Mouse (Mus musculus): ENCODE data around the gene Agl. TPM values are rescaled to one million over a fixed set of nuclear protein-coding genes. Genes with fewer than 3 reads are reported as not detected.

Gene Agl
- 18.3 and 19.3 TPM in 2 replicates for polyA plus RNA-seq (2015; fragmentation: Nextera tagmentation; extraction: Ambion mirVana)

GRCm38 (mm10) chr3:116807811-116808506, at the start of gene Agl:
Agl (minus strand) TSS chr3:116808166.
- no peaks in the 10 kb centered on the region for H3K9me3 ChIP-seq
- H3K9ac ChIP-seq, result peak within 1 kb of the TSS; percentile 88
- ATAC-seq (ENCODE audit: low read depth), result peak; percentile 100
- H3K27ac ChIP-seq (replicated peaks), result peak within 1 kb of the TSS; percentile 85
- H3K4me3 ChIP-seq, result peak within 1 kb of the TSS; percentile 70
- no peaks in the 10 kb centered on the region for H3K27me3 ChIP-seq
- H3K4me2 ChIP-seq, result peak within 1 kb of the TSS; percentile 70
- H3K36me3 ChIP-seq, result peaks cover 6% of the 10 kb centered on the region; the same call in 1 of the 2 replicates
- WGBS, result under 1% methylated on average over 57 of the region's 57 CpGs
- peaks cover 26% of the 10 kb centered on the region for H3K4me1 ChIP-seq (replicated peaks)

DNA sequence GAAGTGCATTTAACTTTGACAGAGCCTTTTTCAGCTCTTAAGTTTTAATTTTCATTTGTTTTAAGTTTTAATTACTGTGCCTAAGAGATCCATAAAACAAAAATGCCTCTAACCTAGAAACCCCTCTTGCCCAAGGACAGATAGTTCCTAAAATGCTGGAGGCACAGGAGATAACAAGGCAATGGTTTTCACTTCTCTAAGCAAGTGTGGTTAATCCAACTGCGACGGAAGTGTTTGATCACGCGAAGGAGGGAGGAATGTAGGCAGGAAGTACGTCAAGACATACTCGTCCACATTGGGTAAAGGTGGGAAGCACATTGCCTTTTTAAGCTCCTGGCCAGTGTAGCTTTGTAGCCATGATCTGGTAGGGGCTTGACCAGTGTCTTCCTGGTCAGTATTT, 49.6 kb upstream of the Agl start:
- Histone ChIP-seq H3K27ac (replicated peaks) (no peak overlapping the region), H3K4me1 (replicated peaks) (peaks cover 8% of the 10 kb centered on the region; the same call in 1 of the 2 replicates), H3K4me2 (no peak overlapping the region), H3K27me3 (no peaks in the 10 kb centered on the region), H3K4me3 (no peak overlapping the region), H3K9me3 (no peaks in the 10 kb centered on the region), H3K9ac (no peak overlapping the region), H3K36me3 (no peaks in the 10 kb centered on the region)
- no peak for ATAC-seq (ENCODE audit: low read depth)
- 89% methylated on average over 6 of the region's 6 CpGs for WGBS

GRCm38 (mm10) chr3:116852421-116852820, 44.5 kb upstream of the Agl start:
- Histone ChIP-seq H3K27ac (replicated peaks) (no peak overlapping the region), H3K4me1 (replicated peaks) (no peaks in the 10 kb centered on the region), H3K4me3 (no peak overlapping the region), H3K9ac (no peak overlapping the region), H3K9me3 (no peaks in the 10 kb centered on the region), H3K27me3 (no peaks in the 10 kb centered on the region), H3K4me2 (no peak overlapping the region), H3K36me3 (no peaks in the 10 kb centered on the region)
- 95% methylated on average over 3 of the region's 3 CpGs for WGBS
- no peak for ATAC-seq (ENCODE audit: low read depth)

- Histone ChIP-seq H3K9me3 (no peaks in the 10 kb centered on the region), H3K36me3 (no peaks in the 10 kb centered on the region), H3K27ac (replicated peaks) (no peak overlapping the region), H3K4me3 (no peak overlapping the region), H3K27me3 (no peaks in the 10 kb centered on the region), H3K9ac (no peak overlapping the region), H3K4me1 (replicated peaks) (no peaks in the 10 kb centered on the region), H3K4me2 (no peak overlapping the region)
- no peak for ATAC-seq (ENCODE audit: low read depth)
- 89% methylated on average over 1 of the region's 1 CpGs for WGBS
These were observed 42.4 kb upstream of the Agl start for GRCm38 (mm10) chr3:116850376-116850775.

- WGBS, result 82% methylated on average over 4 of the region's 4 CpGs
- Histone ChIP-seq H3K27ac (replicated peaks) (no peak overlapping the region), H3K9me3 (no peaks in the 10 kb centered on the region), H3K27me3 (no peaks in the 10 kb centered on the region), H3K4me1 (replicated peaks) (no peaks in the 10 kb centered on the region), H3K36me3 (no peaks in the 10 kb centered on the region), H3K4me2 (no peak overlapping the region), H3K9ac (no peak overlapping the region), H3K4me3 (no peak overlapping the region)
- no peak for ATAC-seq (ENCODE audit: low read depth)
These were observed 41.0 kb upstream of the Agl start for GRCm38 (mm10) chr3:116848936-116849335.

DNA sequence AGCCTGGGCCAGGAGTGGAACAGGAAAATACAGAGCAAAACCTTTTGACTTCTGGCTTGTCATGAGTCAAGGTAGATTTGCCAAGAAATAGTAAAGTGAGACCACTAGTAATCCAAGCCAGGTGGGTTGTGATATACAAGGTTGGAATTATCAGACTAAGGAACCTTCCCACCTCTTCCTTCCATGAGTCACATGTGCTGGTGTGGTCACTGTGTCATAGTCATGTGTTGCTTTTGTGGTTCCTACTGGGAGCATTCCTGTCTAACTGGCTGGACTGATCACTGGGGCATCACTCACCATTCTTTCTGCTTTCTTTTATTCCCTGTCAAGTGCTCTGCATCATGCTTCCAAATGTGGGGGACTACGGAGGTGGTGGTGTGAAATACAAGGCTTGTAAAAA, 40.1 kb upstream of the Agl start:
- Histone ChIP-seq H3K9ac (no peak overlapping the region), H3K36me3 (no peaks in the 10 kb centered on the region), H3K4me3 (no peak overlapping the region), H3K4me2 (no peak overlapping the region), H3K27ac (replicated peaks) (no peak overlapping the region), H3K27me3 (no peaks in the 10 kb centered on the region), H3K4me1 (replicated peaks) (no peaks in the 10 kb centered on the region), H3K9me3 (no peaks in the 10 kb centered on the region)
- WGBS, result 88% methylated on average over 1 of the region's 1 CpGs
- no peak for ATAC-seq (ENCODE audit: low read depth)

DNA sequence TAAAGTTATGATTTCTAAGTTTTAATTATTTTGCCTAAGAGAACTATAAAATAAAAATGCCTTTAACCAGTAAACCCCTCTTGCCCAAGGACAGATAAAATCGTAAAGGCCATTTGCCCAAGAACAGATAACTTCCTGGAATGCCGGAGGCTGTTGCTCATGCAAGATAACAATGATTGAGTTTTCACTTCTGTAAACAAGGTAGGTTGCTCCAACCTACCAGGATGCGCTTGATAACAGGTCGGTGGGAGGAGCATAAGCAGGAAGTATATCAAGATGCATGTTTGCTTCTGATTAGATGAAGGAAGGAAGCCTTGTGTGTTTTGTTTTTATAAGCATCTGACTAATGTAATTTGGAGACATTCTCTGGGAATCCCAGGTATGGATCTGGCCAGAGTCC, 38.1 kb upstream of the Agl start:
- no peak overlapping the region for H3K4me2 ChIP-seq
- no peaks in the 10 kb centered on the region for H3K4me1 ChIP-seq (replicated peaks)
- no peak overlapping the region for H3K4me3 ChIP-seq
- no peak overlapping the region for H3K27ac ChIP-seq (replicated peaks)
- no peaks in the 10 kb centered on the region for H3K27me3 ChIP-seq
- WGBS, result 81% methylated on average over 4 of the region's 4 CpGs
- H3K9ac ChIP-seq, result no peak overlapping the region
- no peak for ATAC-seq (ENCODE audit: low read depth)
- no peaks in the 10 kb centered on the region for H3K9me3 ChIP-seq
- no peaks in the 10 kb centered on the region for H3K36me3 ChIP-seq

DNA sequence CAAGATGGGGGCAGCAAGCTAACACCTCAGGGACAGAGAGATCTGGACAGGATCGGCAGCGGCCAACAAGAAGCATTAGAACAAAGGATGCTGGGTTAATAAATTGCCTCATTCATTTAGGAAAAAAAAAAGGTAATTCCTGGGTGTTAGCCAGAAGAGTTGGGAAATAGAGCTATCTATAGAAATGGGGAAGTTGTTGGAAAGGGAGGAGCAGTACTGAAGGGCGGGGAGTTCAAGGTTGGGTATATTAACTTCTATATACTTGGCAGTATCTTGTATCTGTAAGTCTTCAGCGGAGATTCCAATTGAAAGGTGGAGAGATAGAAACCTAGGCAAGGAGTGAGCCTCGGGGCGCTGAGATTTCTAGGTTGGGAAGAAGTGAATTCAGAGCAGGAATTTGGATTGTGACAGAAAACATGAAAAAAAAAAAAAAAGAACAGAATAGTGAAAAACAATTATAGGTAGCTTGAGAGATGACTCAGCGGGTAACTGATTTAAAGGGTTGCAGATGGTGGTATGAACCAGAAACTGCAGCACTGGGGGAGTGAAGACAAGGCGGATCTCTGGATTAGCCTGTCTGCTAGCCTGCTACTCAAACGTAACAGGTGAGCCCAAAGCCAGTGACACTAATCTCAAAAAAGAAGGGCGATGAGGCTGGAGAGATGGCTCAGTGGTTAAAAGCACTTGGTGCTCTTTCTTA, 37.1 kb upstream of the Agl start:
- 89% methylated on average over 10 of the region's 10 CpGs for WGBS
- H3K9me3 ChIP-seq, result no peaks in the 10 kb centered on the region
- no peak overlapping the region for H3K9ac ChIP-seq
- H3K4me3 ChIP-seq, result no peak overlapping the region
- H3K4me2 ChIP-seq, result no peak overlapping the region
- no peaks in the 10 kb centered on the region for H3K27me3 ChIP-seq
- H3K4me1 ChIP-seq (replicated peaks), result no peaks in the 10 kb centered on the region
- H3K27ac ChIP-seq (replicated peaks), result no peak overlapping the region
- ATAC-seq (ENCODE audit: low read depth), result no peak
- H3K36me3 ChIP-seq, result no peaks in the 10 kb centered on the region

- Histone ChIP-seq H3K27ac (replicated peaks) (no peak overlapping the region), H3K4me1 (replicated peaks) (no peaks in the 10 kb centered on the region), H3K4me3 (no peak overlapping the region), H3K27me3 (no peaks in the 10 kb centered on the region), H3K9ac (no peak overlapping the region), H3K4me2 (no peak overlapping the region), H3K36me3 (no peaks in the 10 kb centered on the region), H3K9me3 (no peaks in the 10 kb centered on the region)
- no peak for ATAC-seq (ENCODE audit: low read depth)
- WGBS, result 74% methylated on average over 2 of the region's 2 CpGs
These were observed 33.3 kb upstream of the Agl start for GRCm38 (mm10) chr3:116841311-116841710.

GRCm38 (mm10) chr3:116836681-116837475, 28.9 kb upstream of the Agl start:
- Histone ChIP-seq H3K36me3 (no peaks in the 10 kb centered on the region), H3K9me3 (no peaks in the 10 kb centered on the region), H3K4me2 (no peak overlapping the region), H3K9ac (no peak overlapping the region), H3K27me3 (no peaks in the 10 kb centered on the region), H3K4me1 (replicated peaks) (0 out of 2 replicates have a peak, but pooled peaks cover 3% of the 10 kb centered on the region), H3K4me3 (no peak overlapping the region), H3K27ac (replicated peaks) (no peak overlapping the region)
- ATAC-seq (ENCODE audit: low read depth), result no peak; the same call in 1 of the 2 replicates
- 81% methylated on average over 23 of the region's 23 CpGs for WGBS

DNA sequence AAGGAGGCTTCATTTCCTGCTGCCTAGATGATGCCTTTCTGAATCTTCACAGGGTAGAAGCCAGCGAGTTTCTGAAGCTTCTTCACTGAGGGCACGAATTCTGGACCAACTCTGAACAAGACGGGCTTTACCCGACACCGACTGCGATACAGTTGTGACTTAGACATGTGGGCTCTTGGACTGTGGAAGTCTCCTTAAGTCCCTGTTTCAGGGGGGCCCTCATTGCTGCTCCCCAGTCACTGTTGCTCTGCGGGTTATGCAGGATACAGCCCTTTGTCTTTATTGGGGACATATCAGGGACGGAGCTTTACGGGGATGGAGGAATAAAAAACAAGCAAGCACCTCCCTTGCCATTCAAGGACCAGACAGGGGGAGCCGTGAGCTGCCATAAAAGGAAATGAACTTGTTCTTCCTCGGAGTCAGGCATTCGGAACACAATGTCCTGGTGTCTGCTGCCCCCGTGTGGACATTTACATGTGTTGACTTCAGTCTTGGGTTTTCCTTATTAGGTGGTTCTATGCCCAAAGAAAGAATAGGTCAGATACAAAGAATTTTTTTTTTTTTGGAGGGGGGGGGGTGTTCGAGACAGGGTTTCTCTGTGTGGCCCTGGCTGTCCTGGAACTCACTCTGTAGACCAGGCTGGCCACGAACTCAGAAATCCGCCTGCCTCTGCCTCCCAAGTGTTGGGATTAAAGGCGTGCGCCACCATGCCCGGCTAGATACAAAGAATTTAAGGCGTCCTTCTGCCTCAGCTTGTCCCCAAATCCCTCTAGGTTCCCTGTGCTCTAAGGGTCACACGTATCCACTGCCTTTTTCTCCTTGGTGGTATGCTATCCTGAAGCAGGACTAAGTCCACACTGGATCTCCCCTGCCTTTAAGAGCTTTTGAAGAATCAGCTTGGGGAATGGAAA, 28.1 kb upstream of the Agl start:
- Histone ChIP-seq H3K4me2 (peak overlapping the region; percentile 67), H3K9me3 (no peaks in the 10 kb centered on the region), H3K36me3 (no peaks in the 10 kb centered on the region), H3K27ac (replicated peaks) (0 out of 2 replicates have a peak overlapping the region, but pooled peaks have one; percentile 13), H3K4me3 (peak overlapping the region; percentile 40), H3K4me1 (replicated peaks) (0 out of 2 replicates have a peak, but pooled peaks cover 3% of the 10 kb centered on the region), H3K9ac (peak overlapping the region; percentile 69), H3K27me3 (no peaks in the 10 kb centered on the region)
- 23% methylated on average over 21 of the region's 21 CpGs for WGBS
- ATAC-seq (ENCODE audit: low read depth), result peak; percentile 88

Data from neural tube, embryonic 13.5 days (tissue).